9 mouse cellular contexts compared by ENCODE assay signal in genomic region chr13:34650371-34650770, GRCm38 (mm10). TPM values are rescaled to one million over a fixed set of nuclear protein-coding genes. Genes with fewer than 3 reads are reported as not detected.
A peak's percentile ranks its signal among the peaks of the same experiment; 100 is the strongest.
DNase-seq lines count a peak whose midpoint lies in the region; ATAC-seq and TF ChIP-seq lines count a peak whose summit lies in the region.
"Had no signal": no experiment of that assay in that cellular context is flagged by ENCODE, and none has a peak within 500 bp of the region (broad histone marks: within the 10 kb centered on the region; RNA-seq: fewer than 3 reads in every experiment).

No protein-coding gene starts in this region.

- H3K9me3 ChIP-seq in kidney, embryonic 15.5 days (replicated peaks): no peaks in the 10 kb centered on the region
- no peaks in the 10 kb centered on the region for H3K9me3 ChIP-seq in intestine, postnatal 0 days (ENCODE audit: control insufficient read depth)
- H3K9me3 ChIP-seq in midbrain, embryonic 16.5 days (replicated peaks; ENCODE audit: control insufficient read depth, low read length, poor library complexity, severe bottlenecking): no peaks in the 10 kb centered on the region

- H3K27ac ChIP-seq in kidney, embryonic 15.5 days: no peak overlapping the region
- no peak overlapping the region for H3K27ac ChIP-seq in embryonic fibroblast, embryonic 13.5 days (ENCODE audit: insufficient read depth, low read length)
- H3K27ac ChIP-seq in intestine, postnatal 0 days (ENCODE audit: low read depth, low read length): 0 out of 2 replicates have a peak overlapping the region, but pooled peaks have one; percentile 97
- no peak overlapping the region for H3K27ac ChIP-seq in midbrain, embryonic 16.5 days (ENCODE audit: low read length)

- H3K9ac ChIP-seq in kidney, embryonic 15.5 days: no peak overlapping the region
- peak overlapping the region; percentile 82; the same call in 1 of the 2 replicates for H3K9ac ChIP-seq in intestine, postnatal 0 days (ENCODE audit: low read depth, low read length)
- no peak overlapping the region for H3K9ac ChIP-seq in midbrain, embryonic 16.5 days (ENCODE audit: low read depth, low read length)

- peaks cover 54% of the 10 kb centered on the region for H3K27me3 ChIP-seq in kidney, embryonic 15.5 days
- no peaks in the 10 kb centered on the region for H3K27me3 ChIP-seq in intestine, postnatal 0 days (replicated peaks; ENCODE audit: control insufficient read depth, insufficient read depth, low read length)
- peaks cover 29% of the 10 kb centered on the region for H3K27me3 ChIP-seq in midbrain, embryonic 16.5 days (ENCODE audit: control insufficient read depth, insufficient read depth, low read depth, low read length)

- no peaks in the 10 kb centered on the region for H3K36me3 ChIP-seq in kidney, embryonic 15.5 days
- peaks cover 4% of the 10 kb centered on the region; the same call in 1 of the 2 replicates for H3K36me3 ChIP-seq in intestine, postnatal 0 days (ENCODE audit: control insufficient read depth, insufficient read depth)
- H3K36me3 ChIP-seq in midbrain, embryonic 16.5 days (ENCODE audit: control insufficient read depth, insufficient read depth, low read length): no peaks in the 10 kb centered on the region

- peaks cover 58% of the 10 kb centered on the region for H3K4me1 ChIP-seq in kidney, embryonic 15.5 days
- H3K4me1 ChIP-seq in embryonic fibroblast, embryonic 13.5 days (ENCODE audit: control insufficient read depth, insufficient read depth, low read length): peaks cover 5% of the 10 kb centered on the region
- peaks cover 7% of the 10 kb centered on the region; the same call in 1 of the 2 replicates for H3K4me1 ChIP-seq in intestine, postnatal 0 days (replicated peaks; ENCODE audit: control insufficient read depth, insufficient read depth, low read length)
- peaks cover 19% of the 10 kb centered on the region for H3K4me1 ChIP-seq in midbrain, embryonic 16.5 days (ENCODE audit: control insufficient read depth, insufficient read depth, low read length)

- TF ChIP-seq POLR2A in embryonic fibroblast, embryonic 13.5 days (IDR thresholded peaks at IDR 0.05; ENCODE audit: low read depth, low read length): no peak

- no peak for DNase-seq in kidney, adult 8-10 months
- no peak for DNase-seq in layer of hippocampus, postnatal 10 days (ENCODE audit: low spot score in 2 of 2)
- no peak for DNase-seq in layer of hippocampus, adult 8-10 months (ENCODE audit: low spot score in 2 of 2)
- no peak for DNase-seq in adrenal gland, adult 18-20 months (ENCODE audit: low spot score in 2 of 2)
- DNase-seq: cerebellum, adult 9-10 months had no signal

- H3K4me2 ChIP-seq in kidney, embryonic 15.5 days: peak overlapping the region; percentile 95
- peak overlapping the region; percentile 89 for H3K4me2 ChIP-seq in intestine, postnatal 0 days (replicated peaks; ENCODE audit: low read depth)
- H3K4me2 ChIP-seq in midbrain, embryonic 16.5 days (ENCODE audit: low read length): peak overlapping the region; percentile 99

- no peak for TF ChIP-seq CTCF in embryonic fibroblast, embryonic 13.5 days (IDR thresholded peaks at IDR 0.05; ENCODE audit: borderline replicate concordance, insufficient read depth, low read length)
- TF ChIP-seq CTCF in intestine, postnatal 0 days (IDR thresholded peaks at IDR 0.05; ENCODE audit: low read depth): no peak

- WGBS in kidney, embryonic 15.5 days: 62% methylated on average over 6 of the region's 6 CpGs
- 70% methylated on average over 6 of the region's 6 CpGs for WGBS in intestine, postnatal 0 days
- 63% methylated on average over 6 of the region's 6 CpGs for WGBS in midbrain, embryonic 16.5 days

- no peak for ATAC-seq in kidney, embryonic 15.5 days (replicated peaks; ENCODE audit: low FRiP score)
- ATAC-seq in intestine, postnatal 0 days: no peak
- no peak for ATAC-seq in midbrain, embryonic 16.5 days

- peak overlapping the region; percentile 68 for H3K4me3 ChIP-seq in kidney, embryonic 15.5 days (replicated peaks)
- peak overlapping the region; percentile 89 for H3K4me3 ChIP-seq in embryonic fibroblast, embryonic 13.5 days (ENCODE audit: insufficient read depth, low read length)
- peak overlapping the region; percentile 75 for H3K4me3 ChIP-seq in intestine, postnatal 0 days (ENCODE audit: low read depth, low read length)
- H3K4me3 ChIP-seq in midbrain, embryonic 16.5 days (ENCODE audit: low read depth, low read length): peak overlapping the region; percentile 18; the same call in 1 of the 2 replicates

RNA-seq across cellular contexts. Expression of gene Pxdc1, which starts 2.9 kb away (rescaled TPM):
- polyA plus RNA-seq in kidney, embryonic 15.5 days (2015; fragmentation: Nextera tagmentation; extraction: Ambion mirVana): 11.8 and 12.0 TPM in 2 replicates
- polyA plus RNA-seq in embryonic fibroblast, embryonic 13.5 days (2011; ENCODE audit: insufficient read length, low read depth, missing spikeins): 22.0 and 23.0 TPM in 2 replicates
- 71.3 and 80.4 TPM in 2 replicates for polyA plus RNA-seq in intestine, postnatal 0 days (2015; fragmentation: Nextera tagmentation; extraction: Ambion mirVana)
- 9.2 and 11.7 TPM in 2 replicates for polyA plus RNA-seq in midbrain, embryonic 16.5 days (2015; fragmentation: Nextera tagmentation; extraction: Ambion mirVana)
- 10 to 100 TPM; 14.1 to 14.7 TPM for total RNA-seq in layer of hippocampus, postnatal 10 days (2021)
- 10 to 100 TPM; 11.2 to 16.2 (median 12.5) TPM for total RNA-seq in layer of hippocampus, adult 8-10 months (2022)
- 10 to 100 TPM in 1 of 2 experiments, 1 to 10 TPM in 1; 4.3 to 12.2 TPM for total RNA-seq in adrenal gland, adult 18-20 months (2021)

Comparison
In these comparisons a context has a peak if more than half of its experiments do, and no peak if none do; other contexts are left out.
1. H3K4me3 ChIP-seq: peak in every context shown above with its lines; median percentile 89 in embryonic fibroblast, embryonic 13.5 days; 75 in intestine, postnatal 0 days; 68 in kidney, embryonic 15.5 days; 18 in midbrain, embryonic 16.5 days.